In genomic region chr5:24348128-24348527, GRCm38 (mm10) we compare ENCODE assay signal across 8 mouse cellular contexts. TPM values are rescaled to one million over a fixed set of nuclear protein-coding genes. Genes with fewer than 3 reads are reported as not detected.
DNase-seq lines count a peak whose midpoint lies in the region; ATAC-seq and TF ChIP-seq lines count a peak whose summit lies in the region.

No protein-coding gene starts in this region.

- no peaks in the 10 kb centered on the region for H3K36me3 ChIP-seq in CH12.LX (replicated peaks in 1 of 2; ENCODE audit: control insufficient read depth in 1 of 2, insufficient read depth in 1 of 2, low read length in 1 of 2)
- no peaks in the 10 kb centered on the region for H3K36me3 ChIP-seq in erythroblast, embryonic 14.5 days (ENCODE audit: control insufficient read depth)
- no peaks in the 10 kb centered on the region for H3K36me3 ChIP-seq in lung, embryonic 16.5 days (ENCODE audit: control insufficient read depth, insufficient read depth, low read length)

- no peaks in the 10 kb centered on the region for H3K79me2 ChIP-seq in CH12.LX (replicated peaks; ENCODE audit: control insufficient read depth, extremely low read depth, insufficient read depth, poor library complexity, severe bottlenecking)

- ATAC-seq in lung, embryonic 16.5 days (ENCODE audit: low read depth) = peak; percentile 35

- peaks cover 95% of the 10 kb centered on the region for H3K27me3 ChIP-seq in CH12.LX (replicated peaks)
- peaks cover 70% of the 10 kb centered on the region for H3K27me3 ChIP-seq in erythroblast, embryonic 14.5 days (ENCODE audit: control insufficient read depth)
- H3K27me3 ChIP-seq in lung, embryonic 16.5 days (ENCODE audit: control insufficient read depth, insufficient read depth, low read depth, low read length) = peaks cover 19% of the 10 kb centered on the region

- TF ChIP-seq EP300 in CH12.LX (IDR thresholded peaks at IDR 0.05; ENCODE audit: low read length) = no peak

- H3K4me1 ChIP-seq in CH12.LX (ENCODE audit: control insufficient read depth in 1 of 2, insufficient read depth in 2 of 2) = peaks cover 26 to 34% of the 10 kb centered on the region in 2 experiments
- H3K4me1 ChIP-seq in erythroblast, embryonic 14.5 days (ENCODE audit: control insufficient read depth) = peaks cover 26% of the 10 kb centered on the region
- H3K4me1 ChIP-seq in lung, embryonic 16.5 days (replicated peaks; ENCODE audit: control insufficient read depth, insufficient read depth, low read length) = peaks cover 55% of the 10 kb centered on the region
- H3K4me1 ChIP-seq in olfactory bulb, adult 2 months (ENCODE audit: control insufficient read depth, insufficient read depth, low read length) = peaks cover 71% of the 10 kb centered on the region

- dilution Hi-C loops in CH12.LX (cut with MboI; ENCODE audit: extremely low pct_ligation_motif_present, extremely low pct_unique_long_range_greater_than_20kb, low sequenced_read_pairs) = no loop called here

- H3K27ac ChIP-seq in CH12.LX (ENCODE audit: insufficient read depth, low read depth) = no peak overlapping the region
- H3K27ac ChIP-seq in lung, embryonic 16.5 days (ENCODE audit: low read length) = no peak overlapping the region
- peak overlapping the region; percentile 27; the same call in 1 of the 2 replicates for H3K27ac ChIP-seq in olfactory bulb, adult 2 months (ENCODE audit: insufficient read depth, low read depth, low read length)

- H3K9ac ChIP-seq in CH12.LX (ENCODE audit: insufficient read depth, low read depth) = no peak overlapping the region; the same call in 1 of the 2 replicates
- H3K9ac ChIP-seq in lung, embryonic 16.5 days (ENCODE audit: low read length) = peak overlapping the region; percentile 55

- TF ChIP-seq RAD21 in CH12.LX (IDR thresholded peaks at IDR 0.05; ENCODE audit: low read depth, low read length) = no peak

- no peaks in the 10 kb centered on the region for H3K9me3 ChIP-seq in CH12.LX (replicated peaks; ENCODE audit: low read length)
- no peaks in the 10 kb centered on the region for H3K9me3 ChIP-seq in erythroblast, embryonic 14.5 days (ENCODE audit: control insufficient read depth, low read length)
- no peaks in the 10 kb centered on the region for H3K9me3 ChIP-seq in lung, embryonic 16.5 days (ENCODE audit: control insufficient read depth, low read length)

- DNase-seq in CH12.LX (ENCODE audit: extremely low read depth) = peak; percentile 64
- peak; percentile 82 for DNase-seq in brain, embryonic 14.5 days (ENCODE audit: low read depth)
- DNase-seq in heart, postnatal 4 days = peak; percentile 77
- peak; percentile 25 to 43 for DNase-seq in layer of hippocampus, adult 8-10 months (ENCODE audit: low spot score in 2 of 2)
- peak; percentile 95 to 97 for DNase-seq in thymus, adult 18-20 months

- TF ChIP-seq POLR2A in CH12.LX (IDR thresholded peaks at IDR 0.05; ENCODE audit: low read depth, low read length) = peak; percentile 51
- peak; percentile 65; the same call in 1 of the 2 replicates for TF ChIP-seq POLR2A in brain, embryonic 14.5 days (IDR thresholded peaks at IDR 0.05; ENCODE audit: borderline replicate concordance, extremely low read depth, insufficient read depth, insufficient read length, poor library complexity, severe bottlenecking)
- TF ChIP-seq POLR2A in olfactory bulb, adult 2 months (IDR thresholded peaks at IDR 0.05; ENCODE audit: insufficient read depth, low read depth, low read length) = peak; percentile 54; the same call in 1 of the 2 replicates

- in situ Hi-C loops in CH12.LX (cut with MboI; ENCODE audit: low pct_ligation_motif_present, low pct_unique_long_range_greater_than_20kb, low sequenced_read_pairs) = no loop called here

- under 1% methylated on average over 41 of the region's 41 CpGs for WGBS in lung, embryonic 16.5 days
- WGBS in olfactory bulb, adult 2 months = under 1% methylated on average over 41 of the region's 41 CpGs

- TF ChIP-seq CTCF in CH12.LX (conservative IDR thresholded peaks at IDR 0.05 in 1 of 2, IDR thresholded peaks at IDR 0.05 in 1 of 2; ENCODE audit: low read depth in 2 of 2, low read length in 2 of 2) = no peak
- no peak for TF ChIP-seq CTCF in brain, embryonic 14.5 days (IDR thresholded peaks at IDR 0.05; ENCODE audit: borderline replicate concordance, extremely low read depth, insufficient read depth, insufficient read length)
- no peak for TF ChIP-seq CTCF in olfactory bulb, adult 2 months (IDR thresholded peaks at IDR 0.05; ENCODE audit: insufficient read depth, low read depth, low read length)

- peak overlapping the region; percentile 65 for H3K4me2 ChIP-seq in CH12.LX (ENCODE audit: insufficient read depth, low read depth, poor library complexity, severe bottlenecking)
- peak overlapping the region; percentile 94 for H3K4me2 ChIP-seq in lung, embryonic 16.5 days (ENCODE audit: low read depth, low read length)

- peak overlapping the region in 2 of 3 experiments; percentile 30 to 52 for H3K4me3 ChIP-seq in CH12.LX (replicated peaks in 1 of 3; ENCODE audit: low read depth in 2 of 3, low read length in 2 of 3, poor library complexity in 1 of 3)
- H3K4me3 ChIP-seq in erythroblast, embryonic 14.5 days (replicated peaks) = peak overlapping the region; percentile 46
- H3K4me3 ChIP-seq in lung, embryonic 16.5 days (ENCODE audit: low read length) = peak overlapping the region; percentile 49
- H3K4me3 ChIP-seq in olfactory bulb, adult 2 months (ENCODE audit: insufficient read depth, low read depth, low read length) = peak overlapping the region; percentile 55

TF ChIP-seq in CH12.LX, 34 proteins besides CTCF, POLR2A, EP300 and RAD21:
- no peak for TF ChIP-seq USF2 (conservative IDR thresholded peaks at IDR 0.05; ENCODE audit: low read depth, low read length)
- peak; percentile 59 for TF ChIP-seq BHLHE40 (IDR thresholded peaks at IDR 0.05; ENCODE audit: low read depth, low read length)
- 0 out of 2 replicates have a peak, but pooled peaks have one; percentile 35 for TF ChIP-seq ELF1 (IDR thresholded peaks at IDR 0.05; ENCODE audit: low read depth, low read length)
- TF ChIP-seq E2F4 (IDR thresholded peaks at IDR 0.05; ENCODE audit: insufficient replicate concordance, low read depth, low read length) = no peak
- peak; percentile 82 for TF ChIP-seq NRF1 (IDR thresholded peaks at IDR 0.05; ENCODE audit: low read depth, low read length)
- TF ChIP-seq MXI1 (IDR thresholded peaks at IDR 0.05; ENCODE audit: low read depth, low read length) = peak; percentile 36; the same call in 1 of the 2 replicates

RNA-seq across cellular contexts. Expression of gene Kcnh2, which starts 3.3 kb away (rescaled TPM):
- 1.7 and 2.8 TPM in 2 replicates for total RNA-seq in CH12.LX (2012; rRNA removed)
- total RNA-seq in CH12.LX (2014; rRNA removed) = 0.20 and 0.30 TPM in 2 replicates
- polyA plus RNA-seq in CH12.LX (2012; ENCODE audit: insufficient read length, low read depth) = 0.59 and 0.95 TPM in 2 replicates
- 58.9 and 61.1 TPM in 2 replicates for polyA plus RNA-seq in brain, embryonic 14.5 days (2012; rRNA removed)
- 0.08 TPM in 1 of 2 replicates, not detected in the other for polyA plus RNA-seq in erythroblast, embryonic 14.5 days (2012)
- total RNA-seq in heart, postnatal 4 days (2021) = 100 to 1,000 TPM; 108 to 118 TPM
- total RNA-seq in layer of hippocampus, adult 8-10 months (2022) = 10 to 100 TPM; 20.4 to 26.8 (median 21.9) TPM
- 5.6 and 6.5 TPM in 2 replicates for polyA plus RNA-seq in lung, embryonic 16.5 days (2015; fragmentation: Nextera tagmentation; extraction: Ambion mirVana)
- polyA plus RNA-seq in olfactory bulb, adult 2 months (2012; ENCODE audit: insufficient read depth, insufficient read length, low replicate concordance, missing spikeins) = not detected in 2 replicates

RNA-seq across cellular contexts. Expression of gene Nos3, which starts 16.5 kb away (rescaled TPM):
- total RNA-seq in CH12.LX (2012; rRNA removed) = 0.30 and 0.34 TPM in 2 replicates
- total RNA-seq in CH12.LX (2014; rRNA removed) = 0.22 and 0.36 TPM in 2 replicates
- 0.31 and 0.37 TPM in 2 replicates for polyA plus RNA-seq in CH12.LX (2012; ENCODE audit: insufficient read length, low read depth)
- polyA plus RNA-seq in brain, embryonic 14.5 days (2012; rRNA removed) = 9.6 and 11.1 TPM in 2 replicates
- polyA plus RNA-seq in erythroblast, embryonic 14.5 days (2012) = 0.02 and 0.03 TPM in 2 replicates
- total RNA-seq in heart, postnatal 4 days (2021) = 10 to 100 TPM; 39.5 to 40.6 TPM
- 1 to 10 TPM; 6.6 to 9.0 (median 7.6) TPM for total RNA-seq in layer of hippocampus, adult 8-10 months (2022)
- 18.9 and 19.8 TPM in 2 replicates for polyA plus RNA-seq in lung, embryonic 16.5 days (2015; fragmentation: Nextera tagmentation; extraction: Ambion mirVana)
- not detected in 2 replicates for polyA plus RNA-seq in olfactory bulb, adult 2 months (2012; ENCODE audit: insufficient read depth, insufficient read length, low replicate concordance, missing spikeins)

RNA-seq across cellular contexts. Expression of gene Atg9b, which starts 43.8 kb away (rescaled TPM):
- total RNA-seq in CH12.LX (2012; rRNA removed) (0.46 and 0.81 TPM in 2 replicates), CH12.LX (2014; rRNA removed) (0.68 and 0.86 TPM in 2 replicates)
- 1.1 and 1.3 TPM in 2 replicates for polyA plus RNA-seq in CH12.LX (2012; ENCODE audit: insufficient read length, low read depth)
- 1.5 and 1.7 TPM in 2 replicates for polyA plus RNA-seq in brain, embryonic 14.5 days (2012; rRNA removed)
- polyA plus RNA-seq in erythroblast, embryonic 14.5 days (2012) = 0.02 and 0.05 TPM in 2 replicates
- under 1 TPM; 0.45 to 0.83 TPM for total RNA-seq in heart, postnatal 4 days (2021)
- 1 to 10 TPM; 3.0 to 5.2 (median 4.0) TPM for total RNA-seq in layer of hippocampus, adult 8-10 months (2022)
- polyA plus RNA-seq in lung, embryonic 16.5 days (2015; fragmentation: Nextera tagmentation; extraction: Ambion mirVana) = 0.46 and 0.49 TPM in 2 replicates
- polyA plus RNA-seq in olfactory bulb, adult 2 months (2012; ENCODE audit: insufficient read depth, insufficient read length, low replicate concordance, missing spikeins) = not detected in 2 replicates

RNA-seq across cellular contexts. Expression of gene Abcb8, which starts 45.3 kb away (rescaled TPM):
- total RNA-seq in CH12.LX (2012; rRNA removed) (50.3 and 58.7 TPM in 2 replicates), CH12.LX (2014; rRNA removed) (31.0 and 34.7 TPM in 2 replicates)
- polyA plus RNA-seq in CH12.LX (2012; ENCODE audit: insufficient read length, low read depth) = 36.9 and 45.4 TPM in 2 replicates
- 51.0 and 64.7 TPM in 2 replicates for polyA plus RNA-seq in brain, embryonic 14.5 days (2012; rRNA removed)
- 1.7 and 2.2 TPM in 2 replicates for polyA plus RNA-seq in erythroblast, embryonic 14.5 days (2012)
- 10 to 100 TPM; 86.3 to 87.0 TPM for total RNA-seq in heart, postnatal 4 days (2021)
- total RNA-seq in layer of hippocampus, adult 8-10 months (2022) = 10 to 100 TPM; 51.9 to 59.2 (median 56.8) TPM
- polyA plus RNA-seq in lung, embryonic 16.5 days (2015; fragmentation: Nextera tagmentation; extraction: Ambion mirVana) = 48.0 and 51.4 TPM in 2 replicates
- not detected in 2 replicates for polyA plus RNA-seq in olfactory bulb, adult 2 months (2012; ENCODE audit: insufficient read depth, insufficient read length, low replicate concordance, missing spikeins)

Comparison
In these comparisons a context has a peak if more than half of its experiments do, and no peak if none do; other contexts are left out.
1. DNase-seq: peak in every context shown above with its lines; median percentile 96 in thymus, adult 18-20 months; 82 in brain, embryonic 14.5 days; 77 in heart, postnatal 4 days; 64 in CH12.LX; 34 in layer of hippocampus, adult 8-10 months.